Mouse (Mus musculus) A20 (cell line): ENCODE measurements around the gene Srpr.

Experiments
- DNase-seq: peaks from one replicate; pipeline ENCODE4 v3.0.0-alpha.2; 2011; ENCODE audit warnings: low read depth, low spot score

The Srpr gene

GRCm38 (mm10) chr9:35188700-35189099, 11.3 kb upstream of the Srpr start:
- no peak for DNase-seq

- no peak for DNase-seq
Observed at GRCm38 (mm10) chr9:35192983-35193542, 6.9 kb upstream of the Srpr start.

- DNase-seq, result no peak
Observed at GRCm38 (mm10) chr9:35194048-35194447, 5.9 kb upstream of the Srpr start.

- DNase-seq, result no peak
Observed at GRCm38 (mm10) chr9:35197625-35198024, 2.4 kb upstream of the Srpr start.

GRCm38 (mm10) chr9:35198351-35198750, 1.6 kb upstream of the Srpr start:
- DNase-seq, result peak; percentile 77

- DNase-seq, result peak; percentile 70
Observed at GRCm38 (mm10) chr9:35198945-35199771, 817 bp upstream of the Srpr start.

- peak; percentile 17 for DNase-seq
Observed at GRCm38 (mm10) chr9:35200529-35201060, 620 bp downstream of the Srpr start.

- no peak for DNase-seq
Observed at GRCm38 (mm10) chr9:35203536-35203935, 3.6 kb downstream of the Srpr start.

- DNase-seq, result no peak
Observed at GRCm38 (mm10) chr9:35204421-35204820, 4.4 kb downstream of the Srpr start.

- DNase-seq, result peak; percentile 99
Observed at GRCm38 (mm10) chr9:35210542-35211474, 10.8 kb downstream of the Srpr start, which contains the start of gene Foxred1. Gene Foxred1, minus strand, starts transcription at chr9:35211055.

GRCm38 (mm10) chr9:35211573-35212511, 11.9 kb downstream of the Srpr start:
- no peak for DNase-seq

- no peak for DNase-seq
Observed at GRCm38 (mm10) chr9:35217963-35218362, 18.0 kb downstream of the Srpr start.

- DNase-seq, result no peak
Observed at GRCm38 (mm10) chr9:35223466-35223865, 23.5 kb downstream of the Srpr start.

- no peak for DNase-seq
Observed at GRCm38 (mm10) chr9:35228671-35229070, 28.7 kb downstream of the Srpr start.

- DNase-seq, result no peak
Observed at GRCm38 (mm10) chr9:35235996-35236395, 36.0 kb downstream of the Srpr start.

- no peak for DNase-seq
Observed at GRCm38 (mm10) chr9:35238371-35238770, 38.4 kb downstream of the Srpr start.

GRCm38 (mm10) chr9:35238915-35239571, 39.1 kb downstream of the Srpr start:
- DNase-seq, result no peak

GRCm38 (mm10) chr9:35239734-35240133, 39.8 kb downstream of the Srpr start:
- DNase-seq, result peak; percentile 23

GRCm38 (mm10) chr9:35247405-35247804, 47.4 kb downstream of the Srpr start:
- peak; percentile 41 for DNase-seq

- no peak for DNase-seq
Observed at GRCm38 (mm10) chr9:35249476-35249875, 49.5 kb downstream of the Srpr start.
